Comparison of ENCODE assay signal across 8 mouse cellular contexts in the genomic region with DNA sequence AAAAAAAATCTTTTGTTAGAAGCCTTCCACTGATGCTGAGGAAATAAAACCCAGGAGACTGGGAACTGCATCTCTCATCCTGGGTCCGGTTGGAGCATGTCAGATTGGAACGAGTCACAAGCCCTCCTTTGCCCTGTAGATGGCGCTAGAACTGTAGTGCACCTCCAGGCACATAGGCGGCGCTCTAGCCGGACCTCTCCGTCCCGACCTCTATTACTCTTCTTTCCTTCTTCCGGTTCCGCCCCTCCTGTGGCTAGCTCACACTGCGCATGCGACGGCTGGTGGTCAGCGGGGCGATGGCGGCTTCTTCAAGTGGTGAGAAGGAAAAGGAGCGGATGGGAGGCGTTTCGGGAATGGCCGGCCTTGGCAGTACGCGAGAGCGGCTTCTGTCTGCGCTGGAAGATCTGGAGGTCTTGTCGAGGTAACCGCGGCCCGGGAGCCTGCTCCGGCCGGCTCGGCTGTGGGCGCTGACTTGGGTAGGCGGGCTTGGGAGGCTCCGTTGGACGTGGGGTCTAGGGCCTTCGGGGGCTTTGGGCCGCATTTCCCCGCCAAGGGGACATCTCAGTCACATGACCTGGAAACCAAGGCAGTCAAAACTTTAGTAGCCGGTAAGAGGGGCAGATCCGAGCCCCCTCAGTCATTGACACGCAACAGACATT. TPM values are rescaled to one million over a fixed set of nuclear protein-coding genes. Genes with fewer than 3 reads are reported as not detected.
DNase-seq lines count a peak whose midpoint lies in the region; ATAC-seq and TF ChIP-seq lines count a peak whose summit lies in the region.

A gene (plus strand): TSS at position 261 of the 659 bp plus-strand sequence.

- no peaks in the 10 kb centered on the region for H3K27me3 ChIP-seq in embryonic facial prominence, embryonic 15.5 days
- H3K27me3 ChIP-seq in limb, embryonic 14.5 days (ENCODE audit: control insufficient read depth, insufficient read depth, low read length), result no peaks in the 10 kb centered on the region
- no peaks in the 10 kb centered on the region for H3K27me3 ChIP-seq in midbrain, postnatal 0 days (ENCODE audit: insufficient read depth, low read length)

- peak; percentile 79; the same call in 1 of the 2 replicates for TF ChIP-seq POLR2A in bone marrow, adult 2 months (IDR thresholded peaks at IDR 0.05; ENCODE audit: borderline replicate concordance, control insufficient read depth, low read depth, low read length)
- TF ChIP-seq POLR2A in limb, embryonic 14.5 days (IDR thresholded peaks at IDR 0.05; ENCODE audit: borderline replicate concordance, extremely low read depth, insufficient read depth, insufficient read length), result peak; percentile 93; the same call in 1 of the 2 replicates

- no peaks in the 10 kb centered on the region; the same call in 1 of the 2 replicates for H3K4me1 ChIP-seq in bone marrow, adult 2 months (ENCODE audit: control insufficient read depth, insufficient read depth, low read length)
- H3K4me1 ChIP-seq in embryonic facial prominence, embryonic 15.5 days, result peaks cover 18% of the 10 kb centered on the region
- peaks cover 8% of the 10 kb centered on the region for H3K4me1 ChIP-seq in limb, embryonic 14.5 days (ENCODE audit: control insufficient read depth, insufficient read depth, low read length)
- H3K4me1 ChIP-seq in midbrain, postnatal 0 days (ENCODE audit: insufficient read depth, low read length), result peaks cover 7% of the 10 kb centered on the region; the same call in 1 of the 2 replicates

- peaks cover 15% of the 10 kb centered on the region; the same call in 1 of the 2 replicates for H3K36me3 ChIP-seq in embryonic facial prominence, embryonic 15.5 days
- H3K36me3 ChIP-seq in limb, embryonic 14.5 days (ENCODE audit: control insufficient read depth, insufficient read depth, low read length), result peaks cover 20% of the 10 kb centered on the region
- H3K36me3 ChIP-seq in midbrain, postnatal 0 days (ENCODE audit: insufficient read depth, low read length), result no peaks in the 10 kb centered on the region; the same call in 1 of the 2 replicates

- H3K9ac ChIP-seq in embryonic facial prominence, embryonic 15.5 days, result peak within 1 kb of the TSS; percentile 84
- peak within 1 kb of the TSS; percentile 79 for H3K9ac ChIP-seq in limb, embryonic 14.5 days (ENCODE audit: low read depth, low read length, severe bottlenecking)
- H3K9ac ChIP-seq in midbrain, postnatal 0 days (replicated peaks; ENCODE audit: low read length, poor library complexity, severe bottlenecking), result peak within 1 kb of the TSS; percentile 80

- H3K9me3 ChIP-seq in embryonic facial prominence, embryonic 15.5 days (replicated peaks), result no peaks in the 10 kb centered on the region
- no peaks in the 10 kb centered on the region for H3K9me3 ChIP-seq in limb, embryonic 14.5 days (ENCODE audit: control insufficient read depth, low read length)
- H3K9me3 ChIP-seq in midbrain, postnatal 0 days (ENCODE audit: low read length), result no peaks in the 10 kb centered on the region

- WGBS in bone marrow, adult 2 months, result under 1% methylated on average over 41 of the region's 41 CpGs
- WGBS in embryonic facial prominence, embryonic 15.5 days, result under 1% methylated on average over 41 of the region's 41 CpGs
- under 1% methylated on average over 41 of the region's 41 CpGs for WGBS in limb, embryonic 14.5 days
- WGBS in midbrain, postnatal 0 days, result under 1% methylated on average over 41 of the region's 41 CpGs

- H3K4me3 ChIP-seq in bone marrow, adult 2 months (replicated peaks; ENCODE audit: control insufficient read depth, low read depth, low read length), result peak within 1 kb of the TSS; percentile 81
- H3K4me3 ChIP-seq in embryonic facial prominence, embryonic 15.5 days (replicated peaks), result peak within 1 kb of the TSS; percentile 70
- peak within 1 kb of the TSS; percentile 88 for H3K4me3 ChIP-seq in limb, embryonic 14.5 days (replicated peaks; ENCODE audit: low read length)
- peak within 1 kb of the TSS; percentile 92 for H3K4me3 ChIP-seq in midbrain, postnatal 0 days (ENCODE audit: low read depth, low read length)

- peak within 1 kb of the TSS; percentile 74 for H3K4me2 ChIP-seq in embryonic facial prominence, embryonic 15.5 days (replicated peaks)
- H3K4me2 ChIP-seq in limb, embryonic 14.5 days (replicated peaks; ENCODE audit: low read depth, low read length, severe bottlenecking), result peak within 1 kb of the TSS; percentile 83
- H3K4me2 ChIP-seq in midbrain, postnatal 0 days (ENCODE audit: low read depth, low read length, poor library complexity, severe bottlenecking), result peak within 1 kb of the TSS; percentile 90

- peak; percentile 96 for DNase-seq in 416B (ENCODE audit: low read depth)
- DNase-seq in heart, adult 8-10 months (ENCODE audit: low spot score), result peak; percentile 98
- peak; percentile 97 for DNase-seq in kidney, adult 9 months
- DNase-seq in limb, embryonic 14.5 days (ENCODE audit: low spot score), result peak; percentile 94
- DNase-seq in midbrain, postnatal 0 days (ENCODE audit: low spot score), result peak; percentile 96
- peak; percentile 86 to 93 for DNase-seq in spleen, postnatal 14 days (ENCODE audit: low spot score in 2 of 2)

- peak within 1 kb of the TSS; percentile 40; the same call in 1 of the 2 replicates for H3K27ac ChIP-seq in bone marrow, adult 2 months (ENCODE audit: control insufficient read depth, insufficient read depth, low read depth, low read length, poor library complexity)
- no peak within 1 kb of the TSS for H3K27ac ChIP-seq in embryonic facial prominence, embryonic 15.5 days (replicated peaks)
- H3K27ac ChIP-seq in limb, embryonic 14.5 days (replicated peaks; ENCODE audit: low read depth, low read length), result no peak within 1 kb of the TSS
- H3K27ac ChIP-seq in midbrain, postnatal 0 days (ENCODE audit: low read depth, low read length), result no peak within 1 kb of the TSS

- TF ChIP-seq CTCF in bone marrow, adult 2 months (IDR thresholded peaks at IDR 0.05; ENCODE audit: control insufficient read depth, insufficient read depth, low read length), result peak; percentile 100
- TF ChIP-seq CTCF in midbrain, postnatal 0 days (IDR thresholded peaks at IDR 0.05), result peak; percentile 100

- ATAC-seq in embryonic facial prominence, embryonic 15.5 days (ENCODE audit: insufficient number of reproducible peaks, low FRiP score, low TSS enrichment, low read depth), result peak; percentile 91
- peak; percentile 94 for ATAC-seq in limb, embryonic 14.5 days (ENCODE audit: low FRiP score, low read depth)
- ATAC-seq in midbrain, postnatal 0 days (ENCODE audit: low FRiP score), result peak; percentile 95

RNA-seq across cellular contexts. Expression of the gene that starts here (rescaled TPM):
- polyA plus RNA-seq in bone marrow, adult 2 months (2011; ENCODE audit: insufficient read depth, insufficient read length, low replicate concordance, missing spikeins), result 19.8 and 38.1 TPM in 2 replicates
- 82.8 and 86.7 TPM in 2 replicates for polyA plus RNA-seq in embryonic facial prominence, embryonic 15.5 days (2015; fragmentation: Nextera tagmentation; extraction: Ambion mirVana)
- total RNA-seq in heart, adult 8-10 months (2022), result 10 to 100 TPM; 19.8 to 23.7 (median 21.3) TPM
- 41.1 and 59.0 TPM in 2 replicates for polyA plus RNA-seq in limb, embryonic 14.5 days (2012; rRNA removed)
- polyA plus RNA-seq in limb, embryonic 14.5 days (2014; fragmentation: Nextera tagmentation; extraction: Ambion mirVana), result 78.8 and 83.4 TPM in 2 replicates
- total RNA-seq in midbrain, postnatal 0 days (2014; rRNA removed), result 25.2 and 25.6 TPM in 2 replicates
- 80.6 and 81.7 TPM in 2 replicates for polyA plus RNA-seq in midbrain, postnatal 0 days (2015; fragmentation: Nextera tagmentation; extraction: Ambion mirVana)
